Mouse (Mus musculus): ENCODE measurements at regions not wholly inside any gene's neighbourhood (a gene's known extent, or its start where the extent isn't known, plus 50 kb on each side); places are given as distances from the start of the nearest gene placed in this dataset.

- no peak for DNase-seq (ENCODE audit: low spot score in 2 of 2)
These were observed 200.9 kb upstream of the Thbs1 start for GRCm38 (mm10) chr2:117910781-117911180.

GRCm38 (mm10) chr2:117912722-117913121 lies 199.0 kb upstream of the Thbs1 start:
- no peak for DNase-seq (ENCODE audit: low spot score in 2 of 2)

GRCm38 (mm10) chr2:117913846-117914245 lies 197.8 kb upstream of the Thbs1 start:
- no peak for DNase-seq (ENCODE audit: low spot score in 2 of 2)

GRCm38 (mm10) chr2:117915821-117916220 lies 195.9 kb upstream of the Thbs1 start:
- no peak for DNase-seq (ENCODE audit: low spot score in 2 of 2)

- DNase-seq (ENCODE audit: low spot score in 2 of 2), result no peak
These were observed 194.5 kb upstream of the Thbs1 start for GRCm38 (mm10) chr2:117917181-117917580.

- no peak for DNase-seq (ENCODE audit: low spot score in 2 of 2)
These were observed 186.8 kb upstream of the Thbs1 start for GRCm38 (mm10) chr2:117924877-117925276.

GRCm38 (mm10) chr2:117925412-117925811 lies 186.3 kb upstream of the Thbs1 start:
- no peak for DNase-seq (ENCODE audit: low spot score in 2 of 2)

GRCm38 (mm10) chr2:117928062-117928461 lies 183.6 kb upstream of the Thbs1 start:
- DNase-seq (ENCODE audit: low spot score in 2 of 2), result no peak

GRCm38 (mm10) chr2:117929586-117929985 lies 182.1 kb upstream of the Thbs1 start:
- DNase-seq (ENCODE audit: low spot score in 2 of 2), result no peak

GRCm38 (mm10) chr2:117930895-117931537 lies 180.7 kb upstream of the Thbs1 start:
- DNase-seq (ENCODE audit: low spot score in 2 of 2), result no peak

GRCm38 (mm10) chr2:117936590-117936989 lies 175.1 kb upstream of the Thbs1 start:
- no peak for DNase-seq (ENCODE audit: low spot score in 2 of 2)

- no peak for DNase-seq (ENCODE audit: low spot score in 2 of 2)
These were observed 173.2 kb upstream of the Thbs1 start for GRCm38 (mm10) chr2:117938283-117939049.

GRCm38 (mm10) chr2:117941517-117942096 lies 170.1 kb upstream of the Thbs1 start:
- no peak for DNase-seq (ENCODE audit: low spot score in 2 of 2)

GRCm38 (mm10) chr2:117943666-117944065 lies 168.0 kb upstream of the Thbs1 start:
- no peak for DNase-seq (ENCODE audit: low spot score in 2 of 2)

- no peak for DNase-seq (ENCODE audit: low spot score in 2 of 2)
These were observed 167.4 kb upstream of the Thbs1 start for GRCm38 (mm10) chr2:117944325-117944724.

GRCm38 (mm10) chr2:117944942-117945341 lies 166.7 kb upstream of the Thbs1 start:
- DNase-seq (ENCODE audit: low spot score in 2 of 2), result no peak

GRCm38 (mm10) chr2:117950431-117951336 lies 161.0 kb upstream of the Thbs1 start:
- DNase-seq (ENCODE audit: low spot score in 2 of 2), result no peak

GRCm38 (mm10) chr2:117951337-117951718 lies 160.3 kb upstream of the Thbs1 start:
- no peak for DNase-seq (ENCODE audit: low spot score in 2 of 2)

- no peak for DNase-seq (ENCODE audit: low spot score in 2 of 2)
These were observed 152.9 kb upstream of the Thbs1 start for GRCm38 (mm10) chr2:117958737-117959136.

- no peak for DNase-seq (ENCODE audit: low spot score in 2 of 2)
These were observed 152.2 kb upstream of the Thbs1 start for GRCm38 (mm10) chr2:117959440-117959839.

- no peak for DNase-seq (ENCODE audit: low spot score in 2 of 2)
These were observed 149.1 kb upstream of the Thbs1 start for GRCm38 (mm10) chr2:117962531-117962930.

- no peak for DNase-seq (ENCODE audit: low spot score in 2 of 2)
These were observed 148.2 kb upstream of the Thbs1 start for GRCm38 (mm10) chr2:117963526-117963925.

Measured in frontal cortex, postnatal 14 days (tissue).